Comparison of ENCODE assay signal across 8 mouse cellular contexts in genomic region chr6:99522359-99523108, GRCm38 (mm10). TPM values are rescaled to one million over a fixed set of nuclear protein-coding genes. Genes with fewer than 3 reads are reported as not detected.
DNase-seq lines count a peak whose midpoint lies in the region; ATAC-seq lines count a peak whose summit lies in the region.

Foxp1 (minus strand) TSS chr6:99522721.

- peak within 1 kb of the TSS; percentile 71 for H3K4me2 ChIP-seq in intestine, embryonic 14.5 days (ENCODE audit: low read length)

- DNase-seq in adrenal gland, adult (ENCODE audit: inconsistent age in 2 of 2, low spot score in 1 of 2), result peak; percentile 83 to 95
- peak; percentile 91 for DNase-seq in embryo, embryonic 11 days
- peak; percentile 56 to 81 for DNase-seq in gastrocnemius, postnatal 36 days
- DNase-seq in intestine, embryonic 14.5 days (ENCODE audit: low spot score), result peak; percentile 85
- peak; percentile 75 to 78 for DNase-seq in left cerebral cortex, postnatal 14 days (ENCODE audit: low spot score in 2 of 2)
- DNase-seq in right cerebral cortex, postnatal 14 days, result peak; percentile 58
- DNase-seq in urinary bladder, postnatal 4 days (ENCODE audit: low spot score in 2 of 2), result peak; percentile 65 to 66

- WGBS in intestine, embryonic 14.5 days, result under 1% methylated on average over 72 of the region's 72 CpGs

- H3K4me3 ChIP-seq in intestine, embryonic 14.5 days (ENCODE audit: low read depth, low read length), result peak within 1 kb of the TSS; percentile 88

- ATAC-seq in intestine, embryonic 14.5 days (replicated peaks; ENCODE audit: low FRiP score, low TSS enrichment, low read depth), result peak; percentile 16; the same call in 1 of the 2 replicates
- peak; percentile 28; the same call in 1 of the 2 replicates for ATAC-seq in megakaryocyte-erythroid progenitor cell, adult 5-6 weeks (replicated peaks; ENCODE audit: low FRiP score, low TSS enrichment, poor library complexity, severe bottlenecking)

- H3K9ac ChIP-seq in intestine, embryonic 14.5 days (ENCODE audit: low read length), result peak within 1 kb of the TSS; percentile 95

- H3K4me1 ChIP-seq in intestine, embryonic 14.5 days (replicated peaks; ENCODE audit: control insufficient read depth, insufficient read depth, low read length), result peaks cover 16% of the 10 kb centered on the region; the same call in 1 of the 2 replicates

- H3K27me3 ChIP-seq in intestine, embryonic 14.5 days (replicated peaks; ENCODE audit: control insufficient read depth, insufficient read depth, low read length), result no peaks in the 10 kb centered on the region

- H3K36me3 ChIP-seq in intestine, embryonic 14.5 days (ENCODE audit: control insufficient read depth, insufficient read depth, low read length), result no peaks in the 10 kb centered on the region

- intact Hi-C loops in gastrocnemius, postnatal 36 days (cut with DNase I), result loop anchor here (5.0 to 10.0 kb wide), 2 partner anchors 75 to 548 kb away; no protein-coding TSS in a partner anchor
- intact Hi-C loops in left cerebral cortex, postnatal 14 days (cut with DNase I), result loop anchor here (5.0 to 10.0 kb wide), 4 partner anchors 80 to 998 kb away; no protein-coding TSS in a partner anchor

- peak within 1 kb of the TSS; percentile 100 for H3K27ac ChIP-seq in intestine, embryonic 14.5 days (ENCODE audit: low read depth)

- no peaks in the 10 kb centered on the region for H3K9me3 ChIP-seq in intestine, embryonic 14.5 days (ENCODE audit: control insufficient read depth, low read length)

RNA-seq across cellular contexts. Expression of gene Foxp1, which starts in this region (rescaled TPM):
- total RNA-seq in gastrocnemius, postnatal 36 days (2021), result 10 to 100 TPM; 15.9 to 18.4 TPM
- 133 and 149 TPM in 2 replicates for polyA plus RNA-seq in intestine, embryonic 14.5 days (2014; fragmentation: Nextera tagmentation; extraction: Ambion mirVana)
- total RNA-seq in left cerebral cortex, postnatal 14 days (2021), result 100 to 1,000 TPM; 137 to 149 TPM
- 46.2 and 55.0 TPM in 2 replicates for total RNA-seq in megakaryocyte-erythroid progenitor cell, adult 5-6 weeks (2014; fragmentation: Nextera tagmentation)
- 35.0 and 40.4 TPM in 2 replicates for total RNA-seq in megakaryocyte-erythroid progenitor cell, adult 5-6 weeks (2017)

Comparison
In these comparisons a context has a peak if more than half of its experiments do, and no peak if none do; other contexts are left out.
1. Peak in every context shown above with its lines: DNase-seq, ATAC-seq, H3K4me3 ChIP-seq and H3K27ac ChIP-seq.